Mouse (Mus musculus) spleen, adult 2 months (tissue): ENCODE measurements at regions not wholly inside any gene's neighbourhood (a gene's known extent, or its start where the extent isn't known, plus 50 kb on each side); places are given as distances from the start of the nearest gene placed in this dataset.
"Not testable (repeated sequence)": the region's sequence is repeated elsewhere in the genome, so short reads cannot be mapped to it uniquely, and the experiment has no call there.

Source experiments
- DNase-seq, 2 experiments: peaks; one replicate each; pipeline versions ENCODE4 v3.0.0 to v3.0.0-alpha.2; 2012 to 2021; ENCODE audit warnings: low spot score in 2 of 2, low read depth in 1 of 2
- H3K27ac ChIP-seq: fragments of 200-500 bp; 2 replicates; pipeline ENCODE4 v1.5.1; 2012; ENCODE audit warnings: low read length, inconsistent platforms; ENCODE audit not compliant: insufficient read depth
- H3K27me3 ChIP-seq: fragments of 200-500 bp; 2 replicates; pipeline ENCODE4 v1.6.1; 2012; ENCODE audit warnings: mild to moderate bottlenecking, moderate library complexity, low read length, inconsistent platforms; ENCODE audit not compliant: control insufficient read depth, insufficient read depth
- H3K36me3 ChIP-seq: fragments of 200-500 bp; 2 replicates; pipeline ENCODE4 v1.6.1; 2012; ENCODE audit warnings: mild to moderate bottlenecking, low read length, inconsistent platforms; ENCODE audit not compliant: control insufficient read depth, insufficient read depth
- H3K4me1 ChIP-seq: fragments of 200-500 bp; 2 replicates; pipeline ENCODE4 v1.6.1; 2011; ENCODE audit warnings: inconsistent platforms; ENCODE audit not compliant: control insufficient read depth, insufficient read depth, insufficient read length
- H3K4me3 ChIP-seq: fragments of 200-500 bp; 2 replicates; pipeline ENCODE4 v1.5.1; 2011; ENCODE audit warnings: mild to moderate bottlenecking, inconsistent platforms; ENCODE audit not compliant: insufficient read depth, insufficient read length; ENCODE audit errors: extremely low read depth
- CTCF ChIP-seq: fragments of 200-500 bp; IDR thresholded peaks from 2 replicates; pipeline ENCODE4 v1.5.1; 2011; ENCODE audit warnings: mild to moderate bottlenecking, inconsistent platforms; ENCODE audit not compliant: insufficient read depth, insufficient read length, insufficient replicate concordance; ENCODE audit errors: extremely low read depth
- POLR2A ChIP-seq: fragments of 200-500 bp; IDR thresholded peaks from 2 replicates; pipeline ENCODE4 v1.6.1; 2011; ENCODE audit warnings: low read depth, low read length, inconsistent platforms
- WGBS: fragments of 180-500 bp; shearing (Covaris S2); methylation state at CpG from one replicate; pipeline ENCODE4 v1.1.7; 2018; 5-methylcytosine and 5-hydroxymethylcytosine counted together

DNA sequence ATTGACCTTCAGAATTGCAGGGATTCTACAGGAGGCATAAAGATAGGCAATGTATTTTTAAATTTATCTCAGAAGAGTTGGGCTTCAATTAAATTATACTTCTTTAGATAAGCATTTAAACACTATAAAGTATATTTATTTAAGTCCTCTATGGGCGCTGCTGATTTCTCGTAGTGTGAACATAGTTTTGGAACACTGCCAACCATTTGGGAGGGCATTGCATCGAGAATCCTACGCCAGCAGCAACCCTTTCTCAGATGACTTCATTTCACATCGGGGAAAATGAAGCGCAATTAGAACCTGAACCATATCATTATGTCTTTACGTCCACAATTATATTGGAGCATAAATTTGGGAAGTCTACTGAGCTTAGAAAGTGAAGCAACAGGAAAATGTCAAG, 172.2 kb upstream of the Zfp770 start:
- WGBS: 84% methylated on average over 7 of the region's 7 CpGs
- TF ChIP-seq CTCF: no peak
- TF ChIP-seq POLR2A: no peak
- Histone ChIP-seq H3K4me1 (no peaks in the 10 kb centered on the region), H3K27ac (no peak overlapping the region), H3K27me3 (no peaks in the 10 kb centered on the region), H3K36me3 (no peaks in the 10 kb centered on the region), H3K4me3 (no peak overlapping the region)
- no peak for DNase-seq

DNA sequence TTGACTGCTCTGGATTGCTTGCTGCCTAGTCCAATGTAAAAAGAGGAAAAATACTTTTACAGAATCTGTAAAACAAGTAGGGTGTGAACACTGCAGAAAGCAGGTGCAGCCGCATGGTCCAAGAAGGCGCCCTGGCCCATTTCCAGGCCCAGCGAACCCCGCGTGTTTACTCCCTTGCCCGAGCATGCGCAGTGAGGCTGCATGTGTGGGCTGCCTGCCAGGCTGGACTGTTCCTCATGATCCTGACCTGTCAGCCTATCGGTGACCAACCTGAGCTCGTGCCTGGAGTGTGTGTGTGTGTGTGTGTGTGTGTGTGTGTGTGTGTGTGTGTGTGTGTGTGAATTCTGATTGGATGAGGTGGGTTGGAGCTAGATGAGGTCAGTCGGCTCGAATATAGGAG, 152.6 kb upstream of the Zfp770 start:
- not testable (repeated sequence) for H3K4me1 ChIP-seq, DNase-seq, H3K36me3 ChIP-seq, H3K27ac ChIP-seq, H3K27me3 ChIP-seq, H3K4me3 ChIP-seq
- 80% methylated on average over 11 of the region's 11 CpGs for WGBS

DNA sequence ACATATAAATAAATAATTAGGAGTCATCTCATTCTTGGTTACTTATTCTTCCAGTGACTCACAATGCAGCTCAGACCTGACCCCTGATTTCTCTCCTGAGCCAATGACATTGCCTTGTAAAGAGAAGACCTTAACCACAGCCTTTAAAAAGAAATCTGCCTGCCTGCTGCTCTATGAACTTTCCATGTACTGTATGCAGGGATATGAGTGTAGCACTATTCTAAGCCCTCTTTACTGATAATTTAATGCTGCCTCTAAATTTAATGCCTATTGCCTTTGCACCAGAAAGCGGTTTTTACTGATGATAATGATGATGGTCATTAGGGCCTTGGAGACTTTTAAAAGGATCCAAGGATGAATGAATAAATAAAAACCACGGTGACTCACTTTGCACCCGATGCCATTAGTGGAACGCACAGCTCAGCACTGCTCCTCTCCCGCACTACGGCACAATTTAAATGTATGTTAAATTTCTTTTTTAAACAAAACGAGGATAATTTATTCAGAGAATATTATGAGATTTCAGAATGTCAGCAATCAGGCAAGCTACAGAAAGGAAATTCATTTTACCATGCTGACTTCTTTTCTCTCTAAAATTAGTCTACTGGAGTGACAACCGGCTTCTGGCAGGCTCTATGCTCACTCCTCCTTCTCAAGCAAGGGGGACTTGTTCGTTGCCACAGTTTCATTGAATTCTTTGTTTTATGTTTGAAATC, 139.5 kb upstream of the Zfp770 start:
- Histone ChIP-seq H3K4me1 (no peaks in the 10 kb centered on the region), H3K36me3 (no peaks in the 10 kb centered on the region), H3K4me3 (no peak overlapping the region), H3K27ac (no peak overlapping the region), H3K27me3 (no peaks in the 10 kb centered on the region)
- TF ChIP-seq POLR2A (no peak), CTCF (no peak)
- WGBS: 87% methylated on average over 9 of the region's 9 CpGs
- DNase-seq: no peak

DNA sequence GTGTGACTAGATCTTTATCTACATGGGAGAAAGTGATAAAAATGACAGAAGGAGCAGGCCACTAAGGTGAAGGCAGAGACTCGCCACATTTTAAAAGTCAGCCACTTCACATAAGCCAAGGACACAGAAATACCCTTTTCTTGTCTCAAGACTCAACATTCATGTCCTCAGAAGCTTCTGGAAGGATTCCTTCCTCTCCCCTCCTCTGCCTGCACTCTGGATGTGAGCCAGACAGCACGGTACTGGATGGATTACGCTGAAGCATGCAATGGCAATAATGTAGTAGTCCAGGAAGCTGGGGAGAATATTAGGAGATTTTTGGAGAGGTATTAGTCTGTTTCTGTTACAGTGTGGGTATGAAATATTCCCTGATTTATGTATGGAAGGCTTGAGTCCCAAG, 100.5 kb upstream of the Zfp770 start:
- no peak for DNase-seq
- H3K4me3 ChIP-seq: no peak overlapping the region
- no peak overlapping the region for H3K27ac ChIP-seq
- H3K27me3 ChIP-seq: no peaks in the 10 kb centered on the region
- no peak for TF ChIP-seq CTCF
- no peak for TF ChIP-seq POLR2A
- H3K36me3 ChIP-seq: no peaks in the 10 kb centered on the region
- WGBS: 69% methylated on average over 3 of the region's 3 CpGs
- H3K4me1 ChIP-seq: no peaks in the 10 kb centered on the region

DNA sequence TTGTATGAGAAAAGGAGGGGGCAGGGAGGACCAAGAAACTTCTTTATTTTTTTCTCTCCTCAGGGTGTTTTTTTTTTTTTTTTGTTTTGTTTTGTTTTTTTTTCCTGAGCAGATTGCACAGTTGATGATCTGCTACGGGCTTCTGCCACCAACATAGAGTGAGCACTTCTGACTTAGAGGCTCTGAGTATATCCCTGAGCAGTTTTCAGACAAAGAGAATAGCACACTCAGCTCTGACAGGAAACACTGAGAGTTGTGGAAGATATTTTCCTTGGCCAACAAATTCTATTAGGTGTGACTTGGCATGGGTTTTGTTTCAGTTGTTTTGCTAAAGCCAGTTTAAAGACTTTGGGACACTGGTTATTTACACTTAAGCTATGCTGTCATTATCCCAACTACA, 93.8 kb upstream of the Zfp770 start:
- no peaks in the 10 kb centered on the region for H3K4me1 ChIP-seq
- no peak overlapping the region for H3K4me3 ChIP-seq
- WGBS: 58% methylated on average over 1 of the region's 1 CpGs
- H3K27ac ChIP-seq: no peak overlapping the region
- TF ChIP-seq CTCF (no peak), POLR2A (no peak)
- no peak for DNase-seq
- no peaks in the 10 kb centered on the region for H3K27me3 ChIP-seq
- no peaks in the 10 kb centered on the region for H3K36me3 ChIP-seq

DNA sequence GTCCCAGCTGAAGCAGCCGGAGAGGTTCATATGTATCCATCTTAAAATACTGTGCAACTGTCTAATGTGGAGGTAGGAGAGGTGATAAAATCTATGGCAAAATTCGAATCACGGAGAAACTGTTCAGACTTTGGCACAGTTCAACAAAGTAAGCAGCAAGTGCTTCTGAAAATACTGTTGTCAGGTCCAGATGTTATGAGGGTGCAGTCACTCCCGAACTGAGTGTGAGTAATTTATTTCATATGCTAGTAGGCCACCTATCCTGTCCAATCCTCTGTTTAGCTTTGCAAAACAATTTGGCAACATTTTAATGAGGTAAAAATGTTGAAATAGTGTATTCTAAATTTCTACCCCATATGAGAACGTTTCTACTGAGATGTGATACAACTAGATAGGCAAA, 90.1 kb upstream of the Zfp770 start:
- DNase-seq: no peak
- Histone ChIP-seq H3K27me3 (no peaks in the 10 kb centered on the region), H3K27ac (no peak overlapping the region), H3K36me3 (no peaks in the 10 kb centered on the region), H3K4me1 (no peaks in the 10 kb centered on the region), H3K4me3 (no peak overlapping the region)
- 85% methylated on average over 5 of the region's 5 CpGs for WGBS
- TF ChIP-seq CTCF (no peak), POLR2A (no peak)

DNA sequence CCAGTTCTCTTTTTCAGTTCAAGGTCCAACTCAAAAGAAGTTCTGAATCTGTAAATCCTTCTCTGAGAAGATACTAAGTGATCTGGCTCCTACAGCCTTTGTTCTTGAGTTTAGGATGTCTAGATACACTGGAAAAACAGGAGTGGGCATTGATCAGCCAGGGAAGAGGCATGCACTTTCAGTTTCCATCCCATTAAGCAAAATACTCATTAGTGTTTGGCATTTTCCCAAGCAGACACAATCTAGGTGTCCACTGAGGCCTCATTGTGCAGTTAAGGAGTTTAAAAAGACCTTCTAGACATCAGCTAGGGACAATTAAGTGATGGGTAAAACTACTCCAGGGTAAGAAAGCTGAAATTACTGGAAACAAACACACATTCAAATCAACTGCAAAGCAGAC, 74.3 kb upstream of the Zfp770 start:
- no peaks in the 10 kb centered on the region for H3K36me3 ChIP-seq
- no peak for TF ChIP-seq POLR2A
- TF ChIP-seq CTCF: no peak
- DNase-seq: no peak

More for the DNA sequence above, 74.3 kb upstream of the Zfp770 start:
- Histone ChIP-seq H3K4me3 (no peak overlapping the region), H3K27ac (no peak overlapping the region), H3K4me1 (no peaks in the 10 kb centered on the region), H3K27me3 (no peaks in the 10 kb centered on the region)
